Mouse (Mus musculus) liver, embryonic 12.5 days (tissue): ENCODE results near the gene Grin2b. TPM values are rescaled to one million over a fixed set of nuclear protein-coding genes. Genes with fewer than 3 reads are reported as not detected.
"Not testable (repeated sequence)": the region's sequence is repeated elsewhere in the genome, so short reads cannot be mapped to it uniquely, and the experiment has no call there.

Source experiments
- ATAC-seq: fragments of 200-750 bp; cut with Nextera tagmentation; 2 replicates; pipeline ENCODE4 v1.8.0; 2017; ENCODE audit warnings: moderate number of reproducible peaks, mild to moderate bottlenecking, moderate library complexity
- H3K27ac ChIP-seq: fragments of 300-500 bp; sonication (generic); 2 replicates; pipeline ENCODE4 v1.5.1; 2016; ENCODE audit warnings: mild to moderate bottlenecking
- H3K27me3 ChIP-seq: fragments of 300-500 bp; sonication (generic); replicated peaks from 2 replicates; pipeline ENCODE4 v1.6.1; 2016; ENCODE audit warnings: mild to moderate bottlenecking, moderate library complexity
- H3K36me3 ChIP-seq: fragments of 300-500 bp; sonication (generic); 2 replicates; pipeline ENCODE4 v1.6.1; 2016; ENCODE audit warnings: mild to moderate bottlenecking, moderate library complexity
- H3K4me1 ChIP-seq: fragments of 300-500 bp; sonication (generic); 2 replicates; pipeline ENCODE4 v1.6.1; 2016
- H3K4me2 ChIP-seq: fragments of 300-500 bp; sonication (generic); 2 replicates; pipeline ENCODE4 v1.6.1; 2016; ENCODE audit warnings: mild to moderate bottlenecking, moderate library complexity
- H3K4me3 ChIP-seq: fragments of 300-500 bp; sonication (generic); 2 replicates; pipeline ENCODE4 v1.5.1; 2016; ENCODE audit warnings: mild to moderate bottlenecking, moderate library complexity
- H3K9ac ChIP-seq: fragments of 300-500 bp; sonication (generic); 2 replicates; pipeline ENCODE4 v1.6.1; 2016; ENCODE audit warnings: mild to moderate bottlenecking, moderate library complexity
- H3K9me3 ChIP-seq: fragments of 300-500 bp; sonication (generic); replicated peaks from 2 replicates; pipeline ENCODE4 v1.6.1; 2016; ENCODE audit warnings: mild to moderate bottlenecking, moderate library complexity
- WGBS: fragments of 180-500 bp; shearing (Covaris S2); methylation state at CpG from one replicate; pipeline ENCODE4 v1.1.7; 2016; ENCODE audit not compliant: insufficient replicate concordance; 5-methylcytosine and 5-hydroxymethylcytosine counted together
- polyA plus RNA-seq: library from polyadenylated mRNA; unstranded; fragments of >200 nt; fragmentation: Nextera tagmentation; extraction: Ambion mirVana; gene quantifications from 2 replicates; pipeline ENCODE4 v1.2.1, GENCODE M21; 2016

The Grin2b gene
- polyA plus RNA-seq, 1 experiment from 2014 or later, result 0.26 TPM

GRCm38 (mm10) chr6:135863965-135864364, 309.3 kb downstream of the Grin2b start:
- Histone ChIP-seq H3K4me2 (no peak overlapping the region), H3K4me1 (no peaks in the 10 kb centered on the region), H3K9ac (no peak overlapping the region), H3K27me3 (no peaks in the 10 kb centered on the region), H3K4me3 (no peak overlapping the region), H3K27ac (no peak overlapping the region), H3K36me3 (no peaks in the 10 kb centered on the region), H3K9me3 (0 out of 2 replicates have a peak, but pooled peaks cover 3% of the 10 kb centered on the region)
- no peak for ATAC-seq
- 67% methylated on average over 5 of the region's 5 CpGs for WGBS

- Histone ChIP-seq H3K27me3 (no peaks in the 10 kb centered on the region), H3K9me3 (0 out of 2 replicates have a peak, but pooled peaks cover 3% of the 10 kb centered on the region), H3K4me3 (no peak overlapping the region), H3K4me1 (no peaks in the 10 kb centered on the region), H3K27ac (no peak overlapping the region), H3K4me2 (no peak overlapping the region), H3K36me3 (no peaks in the 10 kb centered on the region), H3K9ac (no peak overlapping the region)
- no peak for ATAC-seq
- WGBS, result 55% methylated on average over 8 of the region's 8 CpGs
Observed at GRCm38 (mm10) chr6:135859502-135859901, 313.8 kb downstream of the Grin2b start.

- 63% methylated on average over 8 of the region's 8 CpGs for WGBS
- ATAC-seq, result no peak
Observed at GRCm38 (mm10) chr6:135854173-135854591, 319.1 kb downstream of the Grin2b start.

GRCm38 (mm10) chr6:135843755-135844154, 329.6 kb downstream of the Grin2b start:
- 52% methylated on average over 3 of the region's 3 CpGs for WGBS
- H3K27ac ChIP-seq, result no peak overlapping the region
- no peak for ATAC-seq
- no peak overlapping the region for H3K4me3 ChIP-seq
- no peaks in the 10 kb centered on the region for H3K9me3 ChIP-seq
- no peaks in the 10 kb centered on the region for H3K4me1 ChIP-seq
- H3K4me2 ChIP-seq, result no peak overlapping the region
- H3K27me3 ChIP-seq, result no peaks in the 10 kb centered on the region
- no peaks in the 10 kb centered on the region for H3K36me3 ChIP-seq
- no peak overlapping the region for H3K9ac ChIP-seq

More at GRCm38 (mm10) chr6:135854173-135854591, 319.1 kb downstream of the Grin2b start:
- H3K27ac ChIP-seq, result no peak overlapping the region
- no peaks in the 10 kb centered on the region for H3K27me3 ChIP-seq
- H3K4me2 ChIP-seq, result no peak overlapping the region
- no peaks in the 10 kb centered on the region for H3K4me1 ChIP-seq
- H3K4me3 ChIP-seq, result no peak overlapping the region
- no peaks in the 10 kb centered on the region for H3K9me3 ChIP-seq
- no peak overlapping the region for H3K9ac ChIP-seq
- H3K36me3 ChIP-seq, result no peaks in the 10 kb centered on the region

- Histone ChIP-seq H3K9me3 (no peaks in the 10 kb centered on the region), H3K27me3 (no peaks in the 10 kb centered on the region), H3K27ac (no peak overlapping the region), H3K4me1 (no peaks in the 10 kb centered on the region), H3K4me2 (no peak overlapping the region), H3K36me3 (no peaks in the 10 kb centered on the region), H3K9ac (no peak overlapping the region), H3K4me3 (no peak overlapping the region)
- 64% methylated on average over 4 of the region's 4 CpGs for WGBS
- no peak for ATAC-seq
Observed at GRCm38 (mm10) chr6:135836353-135836752, 337.0 kb downstream of the Grin2b start.

GRCm38 (mm10) chr6:135833542-135833941, 339.8 kb downstream of the Grin2b start:
- H3K27ac ChIP-seq, result no peak overlapping the region
- H3K36me3 ChIP-seq, result no peaks in the 10 kb centered on the region
- no peaks in the 10 kb centered on the region for H3K27me3 ChIP-seq
- no peak overlapping the region for H3K4me3 ChIP-seq
- ATAC-seq, result no peak
- WGBS, result 75% methylated on average over 5 of the region's 5 CpGs
- no peaks in the 10 kb centered on the region for H3K4me1 ChIP-seq
- H3K9ac ChIP-seq, result no peak overlapping the region
- no peak overlapping the region for H3K4me2 ChIP-seq
- no peaks in the 10 kb centered on the region for H3K9me3 ChIP-seq

- Histone ChIP-seq H3K36me3 (no peaks in the 10 kb centered on the region), H3K27ac (no peak overlapping the region), H3K9me3 (no peaks in the 10 kb centered on the region), H3K27me3 (no peaks in the 10 kb centered on the region), H3K4me1 (no peaks in the 10 kb centered on the region), H3K4me3 (no peak overlapping the region), H3K9ac (no peak overlapping the region), H3K4me2 (no peak overlapping the region)
- WGBS, result 58% methylated on average over 3 of the region's 3 CpGs
- ATAC-seq, result no peak
Observed at GRCm38 (mm10) chr6:135832041-135832440, 341.3 kb downstream of the Grin2b start.

GRCm38 (mm10) chr6:135831032-135831431, 342.3 kb downstream of the Grin2b start:
- H3K27me3 ChIP-seq, result no peaks in the 10 kb centered on the region
- no peaks in the 10 kb centered on the region for H3K4me1 ChIP-seq
- no peak for ATAC-seq
- no peaks in the 10 kb centered on the region for H3K9me3 ChIP-seq
- no peak overlapping the region for H3K9ac ChIP-seq
- no peak overlapping the region for H3K4me3 ChIP-seq
- no peaks in the 10 kb centered on the region for H3K36me3 ChIP-seq
- H3K4me2 ChIP-seq, result no peak overlapping the region
- WGBS, result 69% methylated on average over 1 of the region's 1 CpGs
- H3K27ac ChIP-seq, result no peak overlapping the region

GRCm38 (mm10) chr6:135829458-135829857, 343.9 kb downstream of the Grin2b start:
- 79% methylated on average over 7 of the region's 7 CpGs for WGBS
- Histone ChIP-seq H3K9ac (no peak overlapping the region), H3K9me3 (no peaks in the 10 kb centered on the region), H3K27me3 (no peaks in the 10 kb centered on the region), H3K4me2 (no peak overlapping the region), H3K4me3 (no peak overlapping the region), H3K27ac (no peak overlapping the region), H3K4me1 (no peaks in the 10 kb centered on the region), H3K36me3 (no peaks in the 10 kb centered on the region)
- no peak for ATAC-seq

- ATAC-seq, result no peak
- no peaks in the 10 kb centered on the region for H3K9me3 ChIP-seq
- H3K36me3 ChIP-seq, result no peaks in the 10 kb centered on the region
- WGBS, result 49% methylated on average over 4 of the region's 4 CpGs
- no peak overlapping the region for H3K27ac ChIP-seq
- no peaks in the 10 kb centered on the region for H3K27me3 ChIP-seq
- H3K4me2 ChIP-seq, result no peak overlapping the region
- H3K9ac ChIP-seq, result no peak overlapping the region
- no peaks in the 10 kb centered on the region for H3K4me1 ChIP-seq
- H3K4me3 ChIP-seq, result no peak overlapping the region
Observed at GRCm38 (mm10) chr6:135828976-135829375, 344.3 kb downstream of the Grin2b start.

- Histone ChIP-seq H3K9me3 (no peaks in the 10 kb centered on the region), H3K27ac (no peak overlapping the region), H3K27me3 (no peaks in the 10 kb centered on the region), H3K4me3 (no peak overlapping the region), H3K4me2 (no peak overlapping the region), H3K4me1 (no peaks in the 10 kb centered on the region), H3K36me3 (no peaks in the 10 kb centered on the region), H3K9ac (no peak overlapping the region)
- WGBS, result 14% methylated on average over 4 of the region's 4 CpGs
- ATAC-seq, result no peak
Observed at GRCm38 (mm10) chr6:135827942-135828341, 345.4 kb downstream of the Grin2b start.

- ATAC-seq, result no peak
- Histone ChIP-seq H3K27me3 (no peaks in the 10 kb centered on the region), H3K27ac (no peak overlapping the region), H3K4me2 (no peak overlapping the region), H3K4me3 (no peak overlapping the region), H3K4me1 (no peaks in the 10 kb centered on the region), H3K36me3 (no peaks in the 10 kb centered on the region), H3K9me3 (no peaks in the 10 kb centered on the region), H3K9ac (no peak overlapping the region)
- WGBS, result 64% methylated on average over 3 of the region's 3 CpGs
Observed at GRCm38 (mm10) chr6:135827317-135827716, 346.0 kb downstream of the Grin2b start.

- WGBS, result 78% methylated on average over 7 of the region's 7 CpGs
- H3K4me3 ChIP-seq, H3K9ac ChIP-seq, ATAC-seq, H3K27me3 ChIP-seq, H3K27ac ChIP-seq, H3K4me1 ChIP-seq, H3K36me3 ChIP-seq, H3K4me2 ChIP-seq, H3K9me3 ChIP-seq: not testable (repeated sequence)
Observed at GRCm38 (mm10) chr6:135826776-135827175, 346.5 kb downstream of the Grin2b start.
